Mouse (Mus musculus): Measurements from ENCODE around the gene H2-K1.
"Not testable (repeated sequence)": the region's sequence is repeated elsewhere in the genome, so short reads cannot be mapped to it uniquely, and the experiment has no call there.

Gene H2-K1

DNA sequence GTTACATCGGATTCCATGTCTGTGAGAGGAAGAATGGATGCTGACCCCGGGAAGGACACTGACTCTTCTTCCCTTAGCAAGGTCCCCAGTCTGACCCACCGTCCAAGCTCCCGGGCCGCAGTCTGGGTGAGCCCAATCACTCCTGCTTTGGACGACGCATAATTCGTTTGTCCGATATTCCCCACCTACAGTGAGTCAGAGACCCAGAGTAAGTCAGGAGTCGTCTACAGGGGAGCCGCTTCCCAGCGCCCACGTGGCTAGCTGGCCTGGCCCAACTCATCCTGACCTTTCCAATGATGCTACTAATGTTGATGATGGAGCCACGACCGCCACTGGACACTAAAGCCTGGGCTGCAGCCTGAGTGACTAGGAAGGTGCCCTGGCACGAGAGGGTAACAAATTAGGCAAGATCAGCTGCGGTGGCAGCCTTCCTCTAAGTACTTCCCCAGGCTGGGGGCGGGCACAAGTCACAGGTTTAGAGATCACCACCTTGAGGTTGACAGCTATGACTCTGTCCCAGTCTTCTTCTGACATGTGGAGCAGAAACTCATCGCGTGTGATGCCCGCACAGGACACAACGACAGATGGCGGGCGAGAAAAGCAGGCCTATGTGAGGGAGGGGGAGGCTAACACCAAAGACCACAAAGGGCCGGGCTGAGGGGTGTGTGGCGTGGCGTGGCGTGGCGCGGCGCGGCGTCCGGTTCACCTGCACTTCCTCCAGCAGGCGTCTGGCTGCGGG, 26.9 kb upstream of the H2-K1 start:
- DNase-seq: peak; percentile 21

DNA sequence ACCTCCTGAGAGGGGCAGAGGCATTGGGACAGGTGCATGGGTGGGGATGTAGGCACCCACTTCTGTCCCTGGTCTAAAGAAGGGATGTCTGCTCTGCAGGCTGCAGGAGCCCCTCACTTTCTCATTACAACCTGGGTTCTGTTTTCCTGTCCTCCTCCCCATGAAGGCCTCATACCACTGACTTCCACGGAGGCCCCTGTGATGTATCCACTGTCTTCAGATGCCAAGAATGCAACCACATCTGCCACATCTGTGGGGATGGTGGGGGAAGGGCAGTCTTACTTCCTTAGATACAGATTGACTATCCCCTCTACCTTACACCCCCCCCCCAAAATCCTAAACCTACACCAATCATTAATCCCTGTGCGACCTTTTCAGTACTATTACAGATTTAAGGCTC, 26.1 kb upstream of the H2-K1 start:
- no peak for DNase-seq

DNA sequence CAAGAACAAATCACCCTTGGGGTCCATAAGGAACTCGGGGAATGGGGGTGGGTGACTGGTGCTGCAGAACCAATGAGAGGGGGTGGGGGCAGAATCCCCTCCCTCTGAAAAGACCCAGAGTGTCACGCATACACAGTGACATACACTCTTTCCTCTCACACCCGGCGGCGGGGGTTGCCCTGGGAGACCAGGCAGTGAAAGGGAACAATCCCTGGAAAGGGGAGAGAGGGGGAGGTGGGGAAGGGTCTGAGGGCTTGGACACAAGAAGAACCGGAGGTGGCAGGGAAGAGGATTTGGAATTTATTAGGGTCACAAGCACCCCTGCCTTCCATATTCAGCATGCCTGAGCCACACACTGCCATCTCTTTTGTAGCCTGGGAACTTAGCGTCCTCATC, 25.6 kb upstream of the H2-K1 start:
- DNase-seq: peak; percentile 37

DNA sequence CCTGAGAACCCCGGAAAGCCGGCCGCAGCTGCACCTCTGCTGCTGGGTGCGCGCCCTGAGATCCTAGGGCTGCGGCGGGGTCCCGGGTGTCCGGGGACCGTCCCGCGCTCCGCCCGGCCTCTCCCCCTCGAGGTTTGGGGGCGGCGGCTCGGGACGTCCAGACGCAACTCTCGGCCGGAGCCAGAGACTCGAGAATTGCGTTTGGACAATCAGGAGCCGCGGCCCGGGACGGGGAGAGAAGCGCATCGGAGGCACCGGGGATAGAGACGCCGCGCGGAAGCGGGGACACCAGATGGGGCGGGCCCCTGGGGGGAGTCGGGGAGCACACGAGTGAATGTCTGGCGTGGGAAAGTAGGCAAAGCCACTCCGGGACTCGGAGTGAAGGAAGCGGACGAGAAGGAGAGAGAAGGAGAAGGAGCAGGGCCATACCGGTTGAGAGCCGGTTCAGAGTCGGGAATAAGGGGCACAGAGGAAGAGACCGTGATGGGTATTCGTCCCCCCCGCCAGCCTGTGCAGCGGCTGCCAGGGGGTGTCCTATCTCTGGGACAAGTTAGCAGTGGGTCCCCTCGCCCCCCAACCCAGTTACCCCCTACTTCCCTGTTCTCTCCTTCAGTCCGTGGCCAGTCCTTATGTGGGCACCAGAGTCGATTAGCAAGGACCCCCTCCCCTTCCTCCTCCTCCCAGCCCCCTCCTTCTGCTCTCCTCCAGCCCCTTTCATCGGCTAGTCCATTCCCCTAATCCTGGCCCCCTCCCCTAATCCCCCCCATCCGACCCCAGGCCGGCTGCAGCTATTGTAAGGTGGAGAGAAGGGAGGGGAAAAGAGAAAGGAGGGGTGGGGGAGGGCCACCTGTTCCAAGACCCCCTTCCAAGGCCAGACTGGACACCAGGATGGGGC, 25.0 kb upstream of the H2-K1 start:
- DNase-seq: peak; percentile 49

DNA sequence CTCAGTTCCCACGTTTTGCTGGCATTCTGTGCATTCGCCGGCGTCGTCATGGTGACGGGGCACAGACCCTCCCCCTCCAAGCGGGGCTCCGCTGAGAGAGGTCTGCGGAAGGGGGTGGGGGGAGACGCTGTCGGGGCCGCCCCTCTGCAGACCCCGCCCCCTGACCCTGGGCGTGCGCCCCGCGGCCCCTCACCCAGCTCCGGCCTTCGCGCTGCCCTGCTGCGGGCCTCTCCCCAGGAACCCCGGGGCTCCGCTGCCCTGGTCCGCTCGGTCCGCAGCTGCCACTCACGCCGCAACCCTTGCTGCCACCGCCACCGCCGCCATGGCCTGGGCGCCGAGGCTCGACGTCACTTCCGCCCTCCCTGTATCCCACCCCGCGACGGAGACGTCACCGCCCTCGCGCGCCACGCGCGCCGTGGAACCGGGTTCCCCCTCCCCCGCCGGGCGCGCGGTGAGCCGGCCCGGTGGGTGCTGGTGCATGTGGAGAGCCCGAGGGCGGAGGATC, 24.2 kb upstream of the H2-K1 start, which contains the start of gene Ring1:
TSS of gene Ring1 (minus strand) at position 364 of the 505 bp plus-strand sequence.
- DNase-seq: peak; percentile 88

DNA sequence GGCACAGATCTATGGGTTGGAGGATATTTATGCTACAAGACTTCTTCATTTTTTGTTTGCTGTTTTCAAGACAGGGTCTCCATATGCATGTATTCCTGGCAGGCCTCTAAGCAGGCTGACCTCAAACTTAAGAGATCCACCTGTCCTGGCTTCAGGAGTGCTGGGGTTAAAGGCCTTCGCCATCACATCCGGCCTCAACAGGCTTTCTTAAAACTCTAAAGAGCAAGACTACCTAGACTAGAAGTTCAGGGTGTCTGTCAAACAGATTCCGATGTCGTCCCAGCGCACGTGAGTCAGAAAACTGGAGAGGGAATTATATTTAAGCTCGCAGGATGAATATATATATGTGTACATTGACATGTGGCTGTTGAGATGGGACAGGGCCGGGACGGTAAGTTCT, 23.5 kb upstream of the H2-K1 start:
- DNase-seq: no peak

DNA sequence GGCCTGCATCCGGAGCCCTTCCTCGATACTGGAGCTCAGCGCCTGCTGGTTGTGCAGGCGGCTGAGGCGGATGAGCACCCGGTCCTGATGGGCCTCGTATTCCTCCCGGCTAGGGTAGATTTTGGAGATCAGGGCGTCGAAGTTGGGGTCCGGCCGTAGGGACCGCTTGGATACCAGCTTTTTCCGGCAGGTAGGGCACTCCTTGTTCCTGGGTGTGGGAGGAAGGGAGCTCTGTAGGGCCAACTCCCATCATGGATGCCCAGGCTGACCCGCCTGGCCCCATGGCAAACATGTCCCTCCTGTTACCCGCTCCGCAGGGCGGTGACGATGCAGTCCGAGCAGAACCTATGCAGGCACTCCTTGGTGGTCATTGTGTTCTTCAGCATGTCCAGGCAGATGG, 22.8 kb upstream of the H2-K1 start:
- no peak for DNase-seq

DNA sequence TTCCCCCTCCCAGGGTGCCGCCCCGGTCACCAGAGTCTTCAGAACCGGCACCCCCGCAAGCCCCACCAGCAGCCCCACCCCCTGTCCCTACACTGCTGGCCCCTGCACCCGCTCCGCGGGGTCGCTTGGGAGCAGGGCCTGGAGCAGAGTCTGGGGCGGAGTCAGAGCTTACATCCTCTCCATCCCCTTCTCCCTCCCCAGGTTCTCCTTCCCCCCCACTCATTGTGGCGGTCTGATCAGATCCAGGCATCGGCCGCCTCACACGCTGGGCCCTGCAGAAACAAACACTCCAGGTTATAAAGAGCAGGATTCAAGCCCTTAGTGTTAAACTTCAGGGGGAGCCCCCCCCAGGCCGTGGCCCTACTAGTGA, 22.3 kb upstream of the H2-K1 start:
- no peak for DNase-seq

DNA sequence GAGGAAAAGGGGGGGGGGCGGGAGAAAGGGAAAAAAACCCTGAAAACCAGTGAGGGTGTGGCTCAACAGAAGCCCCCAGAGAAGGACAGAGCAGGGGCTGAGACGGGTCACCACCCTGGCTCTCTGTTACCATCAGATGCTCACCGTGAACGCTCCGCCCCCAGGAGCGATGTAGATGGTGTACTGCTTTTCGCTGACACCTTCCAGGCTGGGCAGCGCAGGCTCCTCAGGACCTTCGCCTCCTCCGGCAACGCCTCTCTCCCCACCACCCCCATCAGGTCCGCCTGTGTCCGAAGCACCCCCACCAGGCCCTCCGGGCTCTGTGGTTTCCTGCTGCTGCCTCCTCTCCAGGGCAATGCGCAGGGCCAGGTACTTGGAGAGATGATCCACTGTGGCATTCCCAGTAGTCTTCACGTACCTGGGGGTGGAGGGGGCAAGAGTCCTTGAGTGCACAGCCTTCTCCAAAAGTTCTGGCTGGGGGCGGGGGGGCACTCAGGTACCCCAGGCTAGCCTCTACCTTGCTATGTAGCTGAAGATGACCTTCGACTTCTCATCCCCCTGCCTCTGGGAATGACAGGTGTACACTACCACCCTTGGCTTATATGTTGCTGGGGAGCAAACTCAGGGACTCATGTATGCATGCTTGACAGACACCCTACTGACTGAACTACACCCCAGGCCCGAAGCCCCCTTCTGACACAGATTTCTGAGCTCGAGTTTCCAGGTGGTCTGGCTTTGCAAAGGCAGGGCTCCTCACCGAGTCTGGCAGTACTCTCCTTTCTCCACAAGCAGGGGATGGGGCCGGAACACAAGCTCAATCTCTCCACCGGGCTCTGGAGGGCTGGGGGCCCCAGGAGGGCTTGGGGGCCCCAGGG, 21.6 kb upstream of the H2-K1 start:
- DNase-seq: no peak

DNA sequence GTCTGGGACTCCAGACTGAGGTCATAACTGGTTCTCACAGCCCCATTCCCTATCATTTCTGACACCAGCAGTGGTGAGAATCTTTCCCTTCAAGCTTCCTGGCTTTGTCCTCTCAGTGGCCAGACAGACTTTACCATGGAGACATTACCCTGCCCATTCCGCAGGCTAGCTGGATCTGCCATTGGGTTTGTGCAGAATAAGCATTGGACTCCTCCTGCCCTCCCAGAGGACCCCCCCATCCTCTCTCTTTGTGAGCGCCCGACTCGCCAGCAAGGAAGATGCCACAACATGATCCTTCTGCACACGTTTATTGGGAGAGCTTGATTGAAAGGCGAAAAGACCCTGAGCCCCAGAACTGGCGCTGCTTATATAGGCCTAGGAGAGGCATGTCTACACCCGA, 13.3 kb upstream of the H2-K1 start:
- no peak for DNase-seq

DNA sequence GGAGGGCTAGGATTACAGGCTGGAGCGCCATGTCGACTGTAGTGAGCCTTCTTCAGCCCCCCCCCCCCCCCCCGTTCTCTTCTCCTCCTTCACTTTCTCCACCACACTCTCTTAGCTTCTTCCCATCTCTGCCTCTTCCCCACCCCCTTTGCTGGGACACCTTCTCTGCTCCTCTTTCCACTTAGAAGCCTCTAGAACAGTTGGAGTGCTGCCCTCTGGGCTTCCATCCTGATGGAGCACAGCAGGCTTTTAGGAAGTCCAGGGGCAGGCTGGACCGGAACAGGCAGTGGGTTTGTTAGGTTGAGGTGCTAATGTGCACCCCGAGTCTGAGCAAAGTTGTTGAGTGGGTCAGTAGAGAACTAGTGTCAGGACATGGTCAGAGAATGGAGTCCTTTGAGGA, 10.0 kb upstream of the H2-K1 start:
- no peak for DNase-seq

DNA sequence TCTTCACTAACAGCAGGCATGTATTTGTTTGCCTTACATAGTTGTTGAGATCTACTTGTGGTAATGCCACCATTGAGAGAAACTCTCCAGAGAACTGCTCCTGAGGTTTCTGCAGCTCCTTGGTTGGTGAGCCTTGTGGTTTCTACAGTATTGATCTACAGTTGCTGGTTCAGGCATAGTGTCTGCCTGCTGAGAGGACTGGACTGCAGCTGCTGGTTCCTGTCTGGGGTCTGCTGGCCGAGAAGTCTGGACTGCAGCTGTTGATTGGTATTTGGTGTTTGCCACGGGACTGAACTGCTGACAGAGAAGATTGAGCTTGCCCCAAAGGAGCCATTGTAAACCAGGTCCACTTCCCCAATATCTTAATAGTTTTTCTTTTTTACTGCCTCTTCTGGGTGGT, 6.4 kb upstream of the H2-K1 start:
- no peak for DNase-seq

DNA sequence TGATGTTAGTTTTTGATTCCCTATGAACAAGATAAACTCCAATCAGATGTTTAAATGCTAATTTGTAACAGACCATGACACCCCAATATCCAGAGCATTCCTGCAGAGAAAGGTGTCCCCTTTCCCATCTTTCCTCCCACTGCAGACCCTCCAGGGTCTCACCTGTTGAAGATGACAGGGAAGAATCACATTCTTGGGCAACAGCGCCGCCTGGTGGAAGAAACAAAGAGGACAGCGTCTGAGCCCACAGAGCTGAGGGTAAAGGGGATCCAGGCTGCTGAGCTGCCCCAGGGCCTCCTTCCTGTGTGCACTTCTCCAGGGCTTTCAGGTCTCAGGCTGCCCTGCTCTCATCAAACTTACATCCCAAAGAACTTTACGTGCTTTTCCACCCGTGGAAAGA, 3.3 kb upstream of the H2-K1 start:
- DNase-seq: peak; percentile 59

DNA sequence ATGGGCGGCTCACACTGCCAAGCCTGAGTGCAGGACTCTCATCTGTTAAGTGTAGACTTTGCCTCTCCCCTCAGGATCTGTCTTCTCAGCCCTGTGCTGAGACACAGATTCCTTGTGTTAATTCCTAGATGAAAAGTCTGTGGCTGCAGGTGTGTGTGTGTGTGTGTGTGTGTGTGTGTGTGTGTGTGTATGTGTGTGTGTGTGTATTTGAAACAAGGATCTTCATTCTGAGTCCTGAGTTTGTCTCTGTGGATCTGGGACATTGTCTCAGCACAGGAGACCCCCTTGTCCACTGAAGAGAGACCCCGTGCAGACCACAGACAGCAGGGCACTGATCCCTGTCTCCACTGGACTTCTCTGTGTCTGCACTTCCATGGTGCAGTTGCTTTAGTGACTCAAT, 649 bp upstream of the H2-K1 start:
- not testable (repeated sequence) for DNase-seq

DNA sequence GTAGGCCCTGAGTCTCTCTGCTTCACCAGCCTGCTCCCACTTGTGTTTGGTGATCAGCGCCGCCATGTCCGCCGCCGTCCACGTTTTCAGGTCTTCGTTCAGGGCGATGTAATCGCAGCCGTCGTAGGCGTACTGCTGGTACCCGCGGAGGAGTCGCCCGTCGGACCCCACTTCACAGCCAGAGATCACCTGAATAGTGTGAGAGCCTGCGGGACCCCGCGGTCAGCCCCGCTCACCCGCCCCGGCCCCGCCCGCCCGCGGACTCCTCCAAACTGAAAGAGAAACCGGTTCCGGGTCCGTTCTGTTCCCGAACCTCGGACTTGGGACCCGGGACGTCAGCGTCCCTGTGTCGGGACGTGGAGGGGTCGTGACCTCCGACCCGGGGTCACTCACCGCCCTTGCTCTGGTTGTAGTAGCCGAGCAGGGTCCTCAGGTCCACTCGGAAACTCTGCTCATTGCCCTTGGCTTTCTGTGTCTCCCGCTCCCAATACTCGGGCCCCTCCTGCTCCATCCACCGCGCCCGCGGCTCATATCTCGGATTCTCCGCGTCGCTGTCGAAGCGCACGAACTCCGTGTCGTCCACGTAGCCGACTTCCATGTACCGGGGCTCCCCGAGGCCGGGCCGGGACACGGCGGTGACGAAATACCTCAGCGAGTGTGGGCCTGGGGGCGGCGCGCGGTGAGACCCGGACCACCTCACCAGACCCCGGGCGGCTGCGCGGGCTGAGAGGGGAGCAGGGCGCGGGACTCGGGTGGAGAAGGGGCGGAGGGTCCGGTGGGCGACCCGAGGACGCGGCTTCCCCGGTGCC, 602 bp downstream of the H2-K1 start:
- peak; percentile 14 for DNase-seq

DNA sequence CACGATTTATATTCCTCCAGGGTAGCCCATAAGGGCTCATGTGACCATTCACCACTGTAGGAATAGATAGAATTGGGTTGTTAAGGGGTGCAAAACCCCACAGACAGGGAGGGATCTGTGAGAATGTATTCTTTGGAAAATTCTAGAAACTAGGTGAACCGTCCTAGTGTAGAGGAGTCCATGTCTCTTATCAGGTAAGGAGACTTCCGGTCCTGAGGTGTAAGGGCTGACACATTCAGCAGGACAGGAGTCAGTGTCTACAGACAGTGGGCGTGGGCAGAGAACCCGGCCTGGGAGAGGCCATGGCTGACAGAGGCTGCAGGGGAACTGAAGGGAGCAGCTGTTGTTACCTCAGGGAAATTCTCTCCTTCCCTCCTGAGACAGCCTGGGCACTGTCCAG, 1.4 kb downstream of the H2-K1 start:
- not testable (repeated sequence) for DNase-seq

DNA sequence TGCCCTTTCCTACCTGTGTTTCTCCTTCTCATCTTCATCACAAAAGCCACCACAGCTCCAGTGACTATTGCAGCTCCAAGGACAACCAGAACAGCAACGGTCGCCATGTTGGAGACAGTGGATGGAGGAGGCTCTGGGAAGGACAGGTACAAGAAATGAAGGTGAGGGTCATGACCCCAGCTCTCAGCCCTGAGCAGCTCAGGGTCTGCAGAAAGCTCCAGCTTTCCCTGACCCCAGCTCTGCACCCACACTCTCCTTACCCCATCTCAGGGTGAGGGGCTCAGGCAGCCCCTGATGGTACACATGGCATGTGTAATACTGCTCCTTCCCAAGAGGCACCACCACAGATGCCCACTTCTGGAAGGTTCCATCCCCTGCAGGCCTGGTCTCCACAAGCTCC, 3.1 kb downstream of the H2-K1 start:
- DNase-seq: not testable (repeated sequence)

DNA sequence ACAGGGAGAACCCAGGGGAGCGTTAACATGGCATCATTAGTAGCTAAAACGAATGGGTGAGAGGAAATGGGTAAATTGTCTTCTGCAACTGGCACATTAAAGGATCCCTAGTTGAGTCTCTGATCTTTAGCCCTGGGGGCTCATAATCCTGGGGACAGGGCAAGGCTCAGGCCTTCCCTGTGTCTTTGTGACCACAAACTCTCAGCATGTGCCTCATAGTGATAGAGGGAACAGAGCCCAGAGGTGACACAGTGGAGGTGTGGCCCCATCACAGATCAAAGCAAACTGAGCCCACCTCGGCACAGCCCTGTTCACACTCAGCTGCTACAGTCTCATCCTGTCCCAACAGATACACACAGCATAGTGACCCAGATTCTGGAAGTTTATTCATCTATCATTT, 4.5 kb downstream of the H2-K1 start:
- no peak for DNase-seq

DNA sequence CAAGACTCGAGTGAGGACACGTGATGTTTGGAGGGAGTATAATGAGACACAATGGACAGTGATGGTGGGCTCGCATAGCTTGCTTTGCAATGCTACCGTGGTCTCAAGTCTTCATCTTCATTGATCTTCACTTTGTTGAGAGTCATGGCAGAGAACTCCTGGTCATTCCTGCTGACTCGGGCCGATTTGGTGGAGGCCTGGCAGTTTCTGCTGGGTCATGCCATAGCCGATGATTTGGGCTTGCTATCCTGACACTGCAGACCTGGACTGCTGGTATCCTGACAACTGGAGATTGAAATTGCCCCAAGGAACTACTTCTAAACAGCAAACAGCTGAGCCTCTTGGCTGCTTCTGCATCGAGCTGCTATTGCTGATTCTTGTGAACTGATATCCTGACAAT, 5.2 kb downstream of the H2-K1 start:
- DNase-seq: no peak

DNA sequence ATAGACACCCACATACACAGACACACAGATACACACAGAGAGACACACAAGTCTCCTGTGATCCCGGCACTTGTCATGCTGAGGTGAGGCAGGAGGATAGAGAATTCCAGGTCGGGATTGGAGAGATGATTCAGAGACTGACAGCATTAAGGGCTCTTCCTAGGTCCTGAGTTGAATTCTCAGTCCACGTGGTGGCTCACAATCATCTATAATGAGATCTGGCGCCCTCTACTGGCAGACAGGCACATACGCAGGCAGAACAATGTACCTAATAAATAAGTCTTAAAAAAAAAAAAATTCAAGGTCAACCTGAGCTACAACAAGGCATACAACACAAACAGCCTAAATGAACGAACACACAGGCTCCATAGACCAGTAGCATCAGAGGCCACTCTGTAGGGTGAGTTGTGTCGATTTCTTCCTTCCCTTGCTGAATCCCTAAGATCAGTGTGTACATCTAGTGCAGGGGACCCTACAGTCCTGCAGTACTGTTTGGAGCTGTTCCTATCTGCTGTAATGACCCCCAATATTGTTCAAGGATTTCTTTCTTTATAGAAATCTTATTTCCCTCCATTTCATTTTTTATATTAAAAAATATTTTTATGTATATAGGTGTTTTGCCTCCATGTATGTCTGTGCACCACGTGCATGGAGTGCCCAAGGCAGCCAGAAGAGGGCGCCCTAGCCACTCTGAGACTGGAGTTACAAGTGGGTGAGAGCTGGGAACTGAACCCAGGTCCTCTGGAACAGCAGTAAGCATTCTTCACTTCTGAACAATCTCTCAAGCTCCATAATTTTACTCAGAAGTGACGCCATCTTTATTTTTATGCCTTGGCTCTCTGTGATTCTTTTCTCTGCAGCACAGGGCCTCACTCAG, 8.1 kb downstream of the H2-K1 start:
- peak; percentile 65 for DNase-seq

DNA sequence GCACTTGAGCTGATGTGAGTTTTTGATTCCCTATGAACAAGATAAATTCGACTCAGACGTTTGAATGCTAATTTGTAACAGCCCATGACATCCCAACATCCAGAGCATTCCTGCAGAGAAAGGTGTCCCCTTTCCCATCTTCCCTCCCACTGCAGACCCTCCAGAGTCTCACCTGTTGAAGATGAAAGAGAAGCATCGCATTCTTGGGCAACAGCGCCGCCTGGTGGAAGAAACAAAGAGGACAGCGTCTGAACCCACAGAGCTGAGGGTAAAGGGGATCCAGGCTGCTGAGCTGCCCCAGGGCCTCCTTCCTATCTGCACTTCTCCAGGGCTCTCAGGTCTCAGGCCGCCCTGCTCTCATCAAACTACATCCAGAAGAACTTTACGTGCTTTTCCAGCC, 18.0 kb downstream of the H2-K1 start:
- peak; percentile 71 for DNase-seq

All from right cerebral cortex, postnatal 4 days (tissue).